Comparison of ENCODE assay signal across 12 mouse cellular contexts in genomic region chr9:100520012-100520411, GRCm38 (mm10). TPM values are rescaled to one million over a fixed set of nuclear protein-coding genes. Genes with fewer than 3 reads are reported as not detected.
DNase-seq lines count a peak whose midpoint lies in the region; ATAC-seq and TF ChIP-seq lines count a peak whose summit lies in the region.
"Had no signal": no experiment of that assay in that cellular context is flagged by ENCODE, and none has a peak within 500 bp of the region (broad histone marks: within the 10 kb centered on the region; RNA-seq: fewer than 3 reads in every experiment).

No protein-coding gene starts in this region.

- H3K9ac ChIP-seq in hindbrain, postnatal 0 days (replicated peaks; ENCODE audit: low read length): no peak overlapping the region
- no peak overlapping the region for H3K9ac ChIP-seq in hindbrain, embryonic 11.5 days (ENCODE audit: low read depth, low read length)
- no peak overlapping the region for H3K9ac ChIP-seq in midbrain, postnatal 0 days (replicated peaks; ENCODE audit: low read length, poor library complexity, severe bottlenecking)
- H3K9ac ChIP-seq: heart, embryonic 13.5 days; stomach, embryonic 15.5 days had no signal

- no peak for ATAC-seq in hindbrain, postnatal 0 days
- ATAC-seq in hindbrain, embryonic 11.5 days (ENCODE audit: low FRiP score): no peak
- no peak for ATAC-seq in midbrain, postnatal 0 days (ENCODE audit: low FRiP score)
- ATAC-seq: hindbrain, embryonic 16.5 days had no signal

- no peak overlapping the region for H3K4me2 ChIP-seq in hindbrain, postnatal 0 days (ENCODE audit: low read depth, low read length)
- no peak overlapping the region for H3K4me2 ChIP-seq in hindbrain, embryonic 11.5 days (replicated peaks; ENCODE audit: low read depth, low read length)
- H3K4me2 ChIP-seq in midbrain, postnatal 0 days (ENCODE audit: low read depth, low read length, poor library complexity, severe bottlenecking): no peak overlapping the region
- H3K4me2 ChIP-seq: heart, embryonic 13.5 days; midbrain, embryonic 11.5 days; stomach, embryonic 15.5 days had no signal

- no peaks in the 10 kb centered on the region for H3K9me3 ChIP-seq in hindbrain, postnatal 0 days (ENCODE audit: low read length)
- H3K9me3 ChIP-seq in hindbrain, embryonic 11.5 days (ENCODE audit: control insufficient read depth, low read length): no peaks in the 10 kb centered on the region
- H3K9me3 ChIP-seq in midbrain, postnatal 0 days (ENCODE audit: low read length): no peaks in the 10 kb centered on the region
- H3K9me3 ChIP-seq in midbrain, embryonic 10.5 days (replicated peaks): no peaks in the 10 kb centered on the region
- H3K9me3 ChIP-seq: heart, embryonic 13.5 days; stomach, embryonic 15.5 days had no signal

- no peaks in the 10 kb centered on the region for H3K4me1 ChIP-seq in hindbrain, postnatal 0 days (ENCODE audit: insufficient read depth, low read length)
- no peaks in the 10 kb centered on the region for H3K4me1 ChIP-seq in hindbrain, embryonic 11.5 days (replicated peaks; ENCODE audit: control insufficient read depth, insufficient read depth, low read length)
- H3K4me1 ChIP-seq in midbrain, postnatal 0 days (ENCODE audit: insufficient read depth, low read length): no peaks in the 10 kb centered on the region
- H3K4me1 ChIP-seq in midbrain, embryonic 10.5 days: no peaks in the 10 kb centered on the region
- no peaks in the 10 kb centered on the region for H3K4me1 ChIP-seq in cortical plate, adult 2 months (ENCODE audit: control insufficient read depth, insufficient read depth, low read length)
- H3K4me1 ChIP-seq: stomach, embryonic 15.5 days had no signal

- H3K27me3 ChIP-seq in hindbrain, postnatal 0 days (ENCODE audit: insufficient read depth, low read length): no peaks in the 10 kb centered on the region
- H3K27me3 ChIP-seq in hindbrain, embryonic 11.5 days (ENCODE audit: control insufficient read depth, insufficient read depth, low read length): no peaks in the 10 kb centered on the region
- H3K27me3 ChIP-seq in midbrain, postnatal 0 days (ENCODE audit: insufficient read depth, low read length): no peaks in the 10 kb centered on the region
- no peaks in the 10 kb centered on the region for H3K27me3 ChIP-seq in midbrain, embryonic 10.5 days (ENCODE audit: low read depth, poor library complexity, severe bottlenecking)
- no peaks in the 10 kb centered on the region for H3K27me3 ChIP-seq in splenic B cell, adult 2 months (ENCODE audit: control insufficient read depth, insufficient read depth, low read length, poor library complexity, severe bottlenecking)
- H3K27me3 ChIP-seq: heart, embryonic 13.5 days; stomach, embryonic 15.5 days had no signal

- DNase-seq in hindbrain, postnatal 0 days (ENCODE audit: low spot score): no peak
- DNase-seq in hindbrain, embryonic 11.5 days (ENCODE audit: low spot score): no peak
- DNase-seq in midbrain, postnatal 0 days (ENCODE audit: low spot score): no peak
- DNase-seq in midbrain, embryonic 10.5 days (ENCODE audit: low spot score): no peak
- DNase-seq in splenic B cell, adult 2 months (ENCODE audit: low read depth, low spot score): peak; percentile 27
- no peak for DNase-seq in gastrocnemius, postnatal 10 days

- H3K36me3 ChIP-seq in hindbrain, postnatal 0 days (ENCODE audit: insufficient read depth, low read length): no peaks in the 10 kb centered on the region
- no peaks in the 10 kb centered on the region for H3K36me3 ChIP-seq in hindbrain, embryonic 11.5 days (ENCODE audit: control insufficient read depth, insufficient read depth, low read length)
- H3K36me3 ChIP-seq in midbrain, postnatal 0 days (ENCODE audit: insufficient read depth, low read length): no peaks in the 10 kb centered on the region
- H3K36me3 ChIP-seq in midbrain, embryonic 10.5 days: no peaks in the 10 kb centered on the region
- no peaks in the 10 kb centered on the region for H3K36me3 ChIP-seq in splenic B cell, adult 2 months (ENCODE audit: control insufficient read depth, insufficient read depth, low read length, poor library complexity, severe bottlenecking)
- H3K36me3 ChIP-seq: heart, embryonic 13.5 days; stomach, embryonic 15.5 days had no signal

- no peak overlapping the region for H3K4me3 ChIP-seq in hindbrain, postnatal 0 days (ENCODE audit: low read length)
- H3K4me3 ChIP-seq in hindbrain, embryonic 11.5 days (ENCODE audit: low read depth, low read length): no peak overlapping the region
- H3K4me3 ChIP-seq in midbrain, postnatal 0 days (ENCODE audit: low read depth, low read length): no peak overlapping the region
- no peak overlapping the region for H3K4me3 ChIP-seq in midbrain, embryonic 10.5 days
- H3K4me3 ChIP-seq in cortical plate, adult 2 months (ENCODE audit: insufficient read depth, low read length): no peak overlapping the region
- H3K4me3 ChIP-seq: heart, embryonic 13.5 days; stomach, embryonic 15.5 days had no signal

- H3K27ac ChIP-seq in hindbrain, postnatal 0 days: no peak overlapping the region
- no peak overlapping the region for H3K27ac ChIP-seq in hindbrain, embryonic 11.5 days (ENCODE audit: low read depth, low read length)
- no peak overlapping the region for H3K27ac ChIP-seq in midbrain, postnatal 0 days (ENCODE audit: low read depth, low read length)
- H3K27ac ChIP-seq in midbrain, embryonic 10.5 days (replicated peaks): no peak overlapping the region
- no peak overlapping the region for H3K27ac ChIP-seq in cortical plate, adult 2 months (ENCODE audit: insufficient read depth, low read length)
- H3K27ac ChIP-seq: heart, embryonic 13.5 days; stomach, embryonic 15.5 days had no signal

- TF ChIP-seq POLR2A in cortical plate, adult 2 months (IDR thresholded peaks at IDR 0.05; ENCODE audit: extremely low read depth, insufficient read depth, low read length): no peak

- TF ChIP-seq CTCF in hindbrain, postnatal 0 days (IDR thresholded peaks at IDR 0.05; ENCODE audit: low read depth): peak; percentile 40
- TF ChIP-seq CTCF in midbrain, postnatal 0 days (IDR thresholded peaks at IDR 0.05): peak; percentile 47
- TF ChIP-seq CTCF in cortical plate, adult 2 months (IDR thresholded peaks at IDR 0.05; ENCODE audit: extremely low read depth, insufficient read depth, low read length): 0 out of 2 replicates have a peak, but pooled peaks have one; percentile 10

- whole genome bisulfite sequencing in hindbrain, postnatal 0 days: 94% methylated on average over 3 of the region's 3 CpGs
- 100% methylated on average over 3 of the region's 3 CpGs for WGBS in hindbrain, embryonic 11.5 days
- WGBS in midbrain, postnatal 0 days: 91% methylated on average over 3 of the region's 3 CpGs
- 92% methylated on average over 3 of the region's 3 CpGs for WGBS in midbrain, embryonic 10.5 days

RNA-seq across cellular contexts. Expression of gene Nck1, which starts 25.9 kb away (rescaled TPM):
- 8.7 and 10.6 TPM in 2 replicates for total RNA-seq in hindbrain, postnatal 0 days (2014; rRNA removed)
- polyA plus RNA-seq in hindbrain, postnatal 0 days (2015; fragmentation: Nextera tagmentation; extraction: Ambion mirVana): 38.3 and 42.5 TPM in 2 replicates
- polyA plus RNA-seq in hindbrain, embryonic 11.5 days (2014; fragmentation: Nextera tagmentation; extraction: Ambion mirVana): 74.2 and 78.4 TPM in 2 replicates
- 14.8 and 16.9 TPM in 2 replicates for total RNA-seq in midbrain, postnatal 0 days (2014; rRNA removed)
- polyA plus RNA-seq in midbrain, postnatal 0 days (2015; fragmentation: Nextera tagmentation; extraction: Ambion mirVana): 41.3 and 45.6 TPM in 2 replicates
- polyA plus RNA-seq in midbrain, embryonic 10.5 days (2016; fragmentation: Nextera tagmentation; extraction: Ambion mirVana): 58.8 and 63.5 TPM in 2 replicates
- polyA plus RNA-seq in cortical plate, adult 2 months (2012; rRNA removed): 24.5 and 27.2 TPM in 2 replicates
- 10 to 100 TPM; 35.9 to 39.7 TPM for total RNA-seq in gastrocnemius, postnatal 10 days (2021)

RNA-seq across cellular contexts. Expression of gene Il20rb, which starts 33.4 kb away (rescaled TPM):
- 2.1 and 2.4 TPM in 2 replicates for total RNA-seq in hindbrain, postnatal 0 days (2014; rRNA removed)
- polyA plus RNA-seq in hindbrain, postnatal 0 days (2015; fragmentation: Nextera tagmentation; extraction: Ambion mirVana): 2.3 and 2.7 TPM in 2 replicates
- polyA plus RNA-seq in hindbrain, embryonic 11.5 days (2014; fragmentation: Nextera tagmentation; extraction: Ambion mirVana): 0.77 and 0.94 TPM in 2 replicates
- total RNA-seq in midbrain, postnatal 0 days (2014; rRNA removed): 1.7 and 2.5 TPM in 2 replicates
- polyA plus RNA-seq in midbrain, postnatal 0 days (2015; fragmentation: Nextera tagmentation; extraction: Ambion mirVana): 0.99 and 1.1 TPM in 2 replicates
- 0.80 and 0.98 TPM in 2 replicates for polyA plus RNA-seq in midbrain, embryonic 10.5 days (2016; fragmentation: Nextera tagmentation; extraction: Ambion mirVana)
- polyA plus RNA-seq in cortical plate, adult 2 months (2012; rRNA removed): 1.2 and 2.3 TPM in 2 replicates
- 1 to 10 TPM; 2.9 to 3.9 TPM for total RNA-seq in gastrocnemius, postnatal 10 days (2021)

RNA-seq across cellular contexts. Expression of gene Slc35g2, which starts 50.9 kb away (rescaled TPM):
- total RNA-seq in hindbrain, postnatal 0 days (2014; rRNA removed): 23.9 and 28.1 TPM in 2 replicates
- polyA plus RNA-seq in hindbrain, postnatal 0 days (2015; fragmentation: Nextera tagmentation; extraction: Ambion mirVana): 24.7 and 25.3 TPM in 2 replicates
- polyA plus RNA-seq in hindbrain, embryonic 11.5 days (2014; fragmentation: Nextera tagmentation; extraction: Ambion mirVana): 5.9 and 9.2 TPM in 2 replicates
- total RNA-seq in midbrain, postnatal 0 days (2014; rRNA removed): 20.1 and 24.8 TPM in 2 replicates
- polyA plus RNA-seq in midbrain, postnatal 0 days (2015; fragmentation: Nextera tagmentation; extraction: Ambion mirVana): 16.7 and 22.1 TPM in 2 replicates
- 6.5 TPM in 2 replicates for polyA plus RNA-seq in midbrain, embryonic 10.5 days (2016; fragmentation: Nextera tagmentation; extraction: Ambion mirVana)
- 17.0 and 18.0 TPM in 2 replicates for polyA plus RNA-seq in cortical plate, adult 2 months (2012; rRNA removed)
- total RNA-seq in gastrocnemius, postnatal 10 days (2021): under 1 TPM; 0.68 to 0.70 TPM
- total RNA-seq: common myeloid progenitor, adult 5-6 weeks had no signal
